Mouse (Mus musculus) lung, adult 2 months (tissue): ENCODE data around the gene Arhgef39. TPM values are rescaled to one million over a fixed set of nuclear protein-coding genes. Genes with fewer than 3 reads are reported as not detected.

ENCODE experiments used
- DNase-seq: peaks from one replicate; pipeline ENCODE4 v3.0.0; 2022
- H3K4me1 ChIP-seq: fragments of 200-500 bp; 2 replicates; pipeline ENCODE4 v1.6.1; 2011; ENCODE audit warnings: low read length; ENCODE audit not compliant: control insufficient read depth, insufficient read depth
- H3K4me3 ChIP-seq: fragments of 200-500 bp; replicated peaks from 2 replicates; pipeline ENCODE3; 2011; ENCODE audit warnings: low read depth, mild to moderate bottlenecking, control low read depth, low read length; ENCODE audit errors: extremely low read depth
- CTCF ChIP-seq: fragments of 200-500 bp; IDR thresholded peaks from 2 replicates; pipeline ENCODE4 v1.5.1; 2011; ENCODE audit warnings: mild to moderate bottlenecking, low read length, control low read depth; ENCODE audit not compliant: insufficient read depth
- POLR2A ChIP-seq: fragments of 200-500 bp; IDR thresholded peaks from 2 replicates; pipeline ENCODE4 v1.6.1; 2011; ENCODE audit warnings: low read depth, mild to moderate bottlenecking, control low read depth, low read length, borderline replicate concordance; ENCODE audit errors: extremely low read depth
- WGBS: fragments of 180-500 bp; shearing (Covaris S2); methylation state at CpG from one replicate; pipeline ENCODE4 v1.1.7; 2018; 5-methylcytosine and 5-hydroxymethylcytosine counted together
- polyA plus RNA-seq: library from polyadenylated mRNA; depleted of rRNA; stranded (reverse); fragments of >200 nt; gene quantifications from 2 replicates; pipeline ENCODE4 v1.2.3, GENCODE M21; 2012; rRNA removed

Arhgef39 gene
- polyA plus RNA-seq, 1 experiment = 6.9 TPM

- WGBS = 76% methylated on average over 6 of the region's 6 CpGs
- H3K4me1 ChIP-seq = no peaks in the 10 kb centered on the region
- DNase-seq = no peak
- no peak for TF ChIP-seq CTCF
- TF ChIP-seq POLR2A = no peak
- H3K4me3 ChIP-seq = no peak overlapping the region
These were observed 33.6 kb downstream of the Arhgef39 start for GRCm38 (mm10) chr4:43465935-43466334.

GRCm38 (mm10) chr4:43463102-43463501, 36.4 kb downstream of the Arhgef39 start:
- no peak overlapping the region for H3K4me3 ChIP-seq
- H3K4me1 ChIP-seq = no peaks in the 10 kb centered on the region
- TF ChIP-seq POLR2A (no peak), CTCF (no peak)
- no peak for DNase-seq
- 84% methylated on average over 5 of the region's 5 CpGs for WGBS

GRCm38 (mm10) chr4:43457124-43457523, 42.4 kb downstream of the Arhgef39 start:
- 16% methylated on average over 8 of the region's 8 CpGs for WGBS
- no peak for TF ChIP-seq CTCF
- no peak overlapping the region for H3K4me3 ChIP-seq

GRCm38 (mm10) chr4:43456470-43456869, 43.0 kb downstream of the Arhgef39 start:
- TF ChIP-seq CTCF (no peak), POLR2A (no peak)
- Histone ChIP-seq H3K4me3 (no peak overlapping the region), H3K4me1 (peaks cover 4% of the 10 kb centered on the region; the same call in 1 of the 2 replicates)
- 30% methylated on average over 4 of the region's 4 CpGs for WGBS
- DNase-seq = no peak

More at GRCm38 (mm10) chr4:43457124-43457523, 42.4 kb downstream of the Arhgef39 start:
- DNase-seq = no peak
- peaks cover 4% of the 10 kb centered on the region; the same call in 1 of the 2 replicates for H3K4me1 ChIP-seq

GRCm38 (mm10) chr4:43454041-43454836, 45.3 kb downstream of the Arhgef39 start, which contains the start of gene Cd72:
TSS of gene Cd72 (minus strand) at chr4:43454628.
- no peak for TF ChIP-seq CTCF
- TF ChIP-seq POLR2A = no peak
- peaks cover 4% of the 10 kb centered on the region; the same call in 1 of the 2 replicates for H3K4me1 ChIP-seq
- H3K4me3 ChIP-seq = peak within 1 kb of the TSS; percentile 37
- no peak for DNase-seq
- 26% methylated on average over 20 of the region's 20 CpGs for WGBS

- H3K4me1 ChIP-seq = peaks cover 4% of the 10 kb centered on the region; the same call in 1 of the 2 replicates
- DNase-seq = no peak
- WGBS = 3% methylated on average over 18 of the region's 18 CpGs
- peak overlapping the region; percentile 10 for H3K4me3 ChIP-seq
- TF ChIP-seq POLR2A (no peak), CTCF (no peak)
These were observed 46.1 kb downstream of the Arhgef39 start for GRCm38 (mm10) chr4:43453413-43453812.

- H3K4me1 ChIP-seq = peaks cover 4% of the 10 kb centered on the region; the same call in 1 of the 2 replicates
- no peak for DNase-seq
- 46% methylated on average over 11 of the region's 11 CpGs for WGBS
- no peak for TF ChIP-seq POLR2A
- H3K4me3 ChIP-seq = no peak overlapping the region
These were observed 47.2 kb downstream of the Arhgef39 start for GRCm38 (mm10) chr4:43452315-43452714.

GRCm38 (mm10) chr4:43448554-43448953, 50.9 kb downstream of the Arhgef39 start:
- 76% methylated on average over 3 of the region's 3 CpGs for WGBS
- no peak overlapping the region for H3K4me3 ChIP-seq
- no peak for DNase-seq
- TF ChIP-seq POLR2A (no peak), CTCF (no peak)
- peaks cover 4% of the 10 kb centered on the region; the same call in 1 of the 2 replicates for H3K4me1 ChIP-seq

GRCm38 (mm10) chr4:43447251-43447650, 52.2 kb downstream of the Arhgef39 start:
- H3K4me1 ChIP-seq = no peaks in the 10 kb centered on the region; the same call in 1 of the 2 replicates

More at GRCm38 (mm10) chr4:43447251-43447650, 52.2 kb downstream of the Arhgef39 start:
- TF ChIP-seq POLR2A (no peak), CTCF (no peak)
- DNase-seq = no peak
- 75% methylated on average over 13 of the region's 13 CpGs for WGBS
- no peak overlapping the region for H3K4me3 ChIP-seq

Other genes with a start within 250 kb of the Arhgef39 start
- gene Atp8b5, start 232.5 kb downstream of the Arhgef39 start, polyA plus RNA-seq = 0.08 and 0.25 TPM in 2 replicates
- 91.1 and 92.8 TPM in 2 replicates for gene Rusc2, start 117.7 kb downstream of the Arhgef39 start, polyA plus RNA-seq
- gene Fam166b, start 70.6 kb downstream of the Arhgef39 start, polyA plus RNA-seq = 14.4 and 15.8 TPM in 2 replicates
- 83.6 and 83.9 TPM in 2 replicates for gene Tesk1, start 57.8 kb downstream of the Arhgef39 start, polyA plus RNA-seq
- 3.4 and 6.2 TPM in 2 replicates for gene Cd72, start 45.1 kb downstream of the Arhgef39 start, polyA plus RNA-seq
- gene Sit1, start 16.0 kb downstream of the Arhgef39 start, polyA plus RNA-seq = 0.85 and 1.2 TPM in 2 replicates
- 191 and 235 TPM in 2 replicates for gene Ccdc107, start 6.8 kb downstream of the Arhgef39 start, polyA plus RNA-seq
- gene Car9, start 7.3 kb upstream of the Arhgef39 start, polyA plus RNA-seq = 1.8 and 1.9 TPM in 2 replicates
- 32.3 and 129 TPM in 2 replicates for gene Tpm2, start 24.1 kb upstream of the Arhgef39 start, polyA plus RNA-seq
- gene Creb3, start 62.6 kb upstream of the Arhgef39 start, polyA plus RNA-seq = 86.4 and 95.1 TPM in 2 replicates
- gene Tln1, start 63.0 kb upstream of the Arhgef39 start, polyA plus RNA-seq = 179 and 197 TPM in 2 replicates
- 39.0 and 47.3 TPM in 2 replicates for gene Rgp1, start 79.0 kb upstream of the Arhgef39 start, polyA plus RNA-seq
- 19.4 and 26.0 TPM in 2 replicates for gene Gba2, start 79.2 kb upstream of the Arhgef39 start, polyA plus RNA-seq
- 0.24 TPM in 1 of 2 replicates, not detected in the other for gene Msmp, start 84.8 kb upstream of the Arhgef39 start, polyA plus RNA-seq
- gene Npr2, start 132.2 kb upstream of the Arhgef39 start, polyA plus RNA-seq = 77.5 and 97.5 TPM in 2 replicates
- gene Spag8, start 153.9 kb upstream of the Arhgef39 start, polyA plus RNA-seq = 12.1 and 14.7 TPM in 2 replicates
- 61.6 and 71.6 TPM in 2 replicates for gene Hint2, start 156.8 kb upstream of the Arhgef39 start, polyA plus RNA-seq
- gene Tmem8b, start 169.3 kb upstream of the Arhgef39 start, polyA plus RNA-seq = 13.1 and 17.3 TPM in 2 replicates
- 0.04 and 0.15 TPM in 2 replicates for gene Fam221b, start 169.4 kb upstream of the Arhgef39 start, polyA plus RNA-seq
- gene Olfr70, start 201.1 kb upstream of the Arhgef39 start, polyA plus RNA-seq = not detected in 2 replicates
- gene Olfr71, start 210.6 kb upstream of the Arhgef39 start, polyA plus RNA-seq = 0.37 and 0.67 TPM in 2 replicates
- 14.4 and 15.1 TPM in 2 replicates for gene Hrct1, start 227.5 kb upstream of the Arhgef39 start, polyA plus RNA-seq
- gene Spaar, start 230.3 kb upstream of the Arhgef39 start, polyA plus RNA-seq = 5.7 and 9.4 TPM in 2 replicates